Mouse (Mus musculus) central nervous system, embryonic 18 days (tissue): ENCODE measurements around the gene Ism2. TPM values are rescaled to one million over a fixed set of nuclear protein-coding genes. Genes with fewer than 3 reads are reported as not detected.

Experiments used
- polyA plus RNA-seq: library from polyadenylated mRNA; depleted of rRNA; stranded (reverse); fragments of >200 nt; gene quantifications from 2 replicates; pipeline ENCODE4 v1.2.3, GENCODE M21; 2012; rRNA removed

Ism2 gene
- 0.65 and 1.0 TPM in 2 replicates for polyA plus RNA-seq

GRCm38 (mm10) chr12:87299657-87300440, at the start of gene Ism2:
Gene Ism2, minus strand, starts transcription at chr12:87299705.

GRCm38 (mm10) chr12:87266108-87266826, 33.2 kb downstream of the Ism2 start, which contains the start of the genes Vipas39 and Ahsa1:
Gene Vipas39, minus strand, starts transcription at chr12:87266256.
Gene Ahsa1, plus strand, starts transcription at chr12:87266479.

GRCm38 (mm10) chr12:87238632-87239031, 60.9 kb downstream of the Ism2 start, which contains the start of gene Noxred1:
Gene Noxred1, minus strand, starts transcription at chr12:87238732.

Other genes starting within 250 kb of the Ism2 start
- 6.0 and 6.8 TPM in 2 replicates for gene Ngb, start 197.2 kb downstream of the Ism2 start, polyA plus RNA-seq
- gene Gstz1, start 152.5 kb downstream of the Ism2 start, polyA plus RNA-seq, result 62.8 and 64.3 TPM in 2 replicates
- gene Pomt2, start 151.7 kb downstream of the Ism2 start, polyA plus RNA-seq, result 18.9 and 20.1 TPM in 2 replicates
- gene Samd15, start 100.0 kb downstream of the Ism2 start, polyA plus RNA-seq, result 1.7 and 2.4 TPM in 2 replicates
- gene Tmed8, start 99.3 kb downstream of the Ism2 start, polyA plus RNA-seq, result 16.0 and 16.5 TPM in 2 replicates
- 2.2 and 2.9 TPM in 2 replicates for gene Noxred1, start 61.0 kb downstream of the Ism2 start, polyA plus RNA-seq
- gene Vipas39, start 33.4 kb downstream of the Ism2 start, polyA plus RNA-seq, result 65.6 and 66.4 TPM in 2 replicates
- 217 and 227 TPM in 2 replicates for gene Ahsa1, start 33.2 kb downstream of the Ism2 start, polyA plus RNA-seq
- 40.1 and 46.7 TPM in 2 replicates for gene Sptlc2, start 88.7 kb upstream of the Ism2 start, polyA plus RNA-seq
- 82.2 and 91.3 TPM in 2 replicates for gene Slirp, start 144.2 kb upstream of the Ism2 start, polyA plus RNA-seq
- gene Alkbh1, start 144.3 kb upstream of the Ism2 start, polyA plus RNA-seq, result 27.1 and 29.2 TPM in 2 replicates
- gene Snw1, start 172.6 kb upstream of the Ism2 start, polyA plus RNA-seq, result 40.6 and 45.1 TPM in 2 replicates
- not detected in 2 replicates for gene Gm5788, start 195.0 kb upstream of the Ism2 start, polyA plus RNA-seq
- not detected in 2 replicates for gene Gm8300, start 214.6 kb upstream of the Ism2 start, polyA plus RNA-seq